Mouse (Mus musculus) gastrocnemius, adult 8-10 months (tissue): ENCODE measurements around the gene D330020A13Rik. TPM values are rescaled to one million over a fixed set of nuclear protein-coding genes. Genes with fewer than 3 reads are reported as not detected.
"Not testable (repeated sequence)": the region's sequence is repeated elsewhere in the genome, so short reads cannot be mapped to it uniquely, and the experiment has no call there.

Source experiments
- DNase-seq, 2 experiments: peaks; one replicate each; pipeline ENCODE4 v3.0.0; 2022; ENCODE audit warnings: low spot score in 2 of 2
- total RNA-seq, 4 experiments: library from RNA; stranded (reverse); gene quantifications; 2 replicates each; pipeline ENCODE4 v1.2.4; 2022

The D330020A13Rik gene
- total RNA-seq, 4 experiments from 2014 or later: not detected

- DNase-seq: not testable (repeated sequence)
These were observed 2.4 kb downstream of the D330020A13Rik start for GRCm38 (mm10) chr6:120296589-120296988.

DNA sequence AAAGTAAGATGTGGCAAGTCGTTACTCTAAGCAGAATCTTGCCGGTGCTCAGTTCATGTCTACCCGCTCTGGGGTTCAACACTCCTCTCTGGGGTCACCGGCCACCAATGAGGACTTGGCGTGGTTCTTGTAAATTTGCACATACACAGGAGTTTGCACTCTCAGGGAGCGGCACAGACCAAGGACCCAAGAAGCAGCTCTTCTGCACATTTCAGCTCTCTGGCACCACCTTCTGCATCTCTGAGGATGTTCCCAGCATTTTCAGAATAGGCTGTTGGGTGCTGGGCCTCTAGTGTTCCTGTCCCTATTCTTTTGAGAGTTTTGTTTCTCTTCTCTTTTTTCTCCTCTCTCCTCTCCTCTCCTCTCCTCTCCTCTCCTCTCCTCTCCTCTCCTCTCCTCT is 7.0 kb downstream of the D330020A13Rik start:
- DNase-seq: no peak

- DNase-seq: no peak
These were observed 8.7 kb downstream of the D330020A13Rik start for GRCm38 (mm10) chr6:120302755-120303316.

DNA sequence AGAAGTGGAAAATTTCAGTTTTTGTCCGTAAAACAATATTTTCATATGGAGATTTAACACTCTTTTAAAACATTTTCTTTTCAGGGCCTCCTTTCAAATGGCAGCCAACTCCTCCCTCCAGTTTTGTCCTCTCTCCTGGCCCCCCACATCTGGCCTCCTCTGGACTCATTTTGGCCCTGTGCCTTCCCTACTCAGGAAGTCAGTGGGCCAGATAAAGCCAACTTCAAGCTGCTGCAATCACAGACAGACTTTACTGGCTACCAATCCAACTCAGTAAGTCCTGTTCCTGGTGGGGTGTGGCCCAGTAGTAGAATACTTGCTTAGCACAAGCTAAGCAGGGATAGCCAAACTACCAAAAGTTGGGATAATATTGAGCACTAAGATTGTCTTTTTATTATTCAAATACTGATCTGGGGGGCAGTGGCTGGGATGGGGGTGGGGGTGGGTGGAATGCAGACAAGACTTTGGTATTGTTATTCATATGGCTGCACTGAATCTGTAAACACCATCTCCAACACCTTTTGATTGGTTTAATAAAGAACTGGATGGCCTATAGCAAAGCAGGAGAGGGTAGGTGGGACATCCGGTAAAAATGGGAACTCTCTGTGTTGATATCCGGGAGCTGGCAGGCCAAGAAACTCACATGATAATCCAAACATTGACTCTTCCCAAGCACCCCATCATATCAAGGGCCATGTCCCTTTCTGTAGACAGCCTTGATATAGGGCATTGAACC is 12.9 kb downstream of the D330020A13Rik start:
- no peak for DNase-seq

GRCm38 (mm10) chr6:120309338-120309737 is 15.2 kb downstream of the D330020A13Rik start:
- DNase-seq: no peak

- no peak for DNase-seq
These were observed 15.6 kb downstream of the D330020A13Rik start for GRCm38 (mm10) chr6:120309787-120310186.

DNA sequence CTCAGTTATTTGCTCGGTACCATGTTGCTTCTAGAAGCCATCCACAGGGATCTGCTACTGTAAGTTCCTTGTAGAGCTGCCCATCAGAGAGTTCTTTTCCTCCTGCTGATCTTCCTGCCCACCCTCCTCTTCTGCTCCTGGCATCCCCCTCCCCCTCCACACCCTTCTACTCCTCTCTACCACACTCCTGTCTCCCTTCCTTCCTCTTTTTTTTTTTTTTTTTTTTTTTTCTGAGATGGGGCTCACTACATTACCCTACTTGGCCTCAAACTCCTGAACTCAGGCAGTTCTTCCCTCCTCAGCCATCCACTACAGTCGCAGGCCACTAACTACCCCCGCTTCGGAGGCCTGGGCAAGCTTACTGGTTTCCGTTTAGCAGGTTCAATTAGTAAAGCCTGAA is 18.3 kb downstream of the D330020A13Rik start:
- no peak for DNase-seq

DNA sequence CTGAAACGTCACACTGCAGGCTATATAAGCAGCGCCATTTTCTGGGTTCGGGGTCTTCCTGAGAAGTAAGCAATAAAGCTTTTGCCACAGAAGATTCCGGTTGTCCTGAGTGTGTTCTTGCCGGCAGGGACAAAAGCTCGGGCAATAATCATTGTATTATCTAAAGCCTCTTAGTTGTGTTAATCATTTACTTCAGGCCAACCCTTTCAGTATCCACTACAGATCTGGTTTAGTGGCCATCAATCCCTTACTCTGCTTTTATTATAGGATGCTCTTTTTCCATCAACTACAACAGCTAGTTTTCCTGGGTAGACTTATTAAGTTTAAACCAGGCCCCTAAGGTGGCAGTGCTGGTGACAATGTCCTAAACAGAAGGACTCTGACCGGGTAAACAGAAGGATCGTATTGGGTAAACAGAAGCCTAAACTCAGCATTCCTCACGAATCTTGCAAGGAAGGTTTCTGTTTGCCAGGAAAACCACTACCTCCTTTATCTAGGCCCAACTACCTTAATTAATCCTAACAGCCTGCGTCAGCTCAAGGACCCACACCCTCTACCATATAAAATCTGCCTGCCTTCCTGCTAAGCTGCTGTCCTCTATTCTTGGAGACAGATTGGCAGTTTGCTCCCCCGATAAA is 24.3 kb downstream of the D330020A13Rik start:
- no peak for DNase-seq

DNA sequence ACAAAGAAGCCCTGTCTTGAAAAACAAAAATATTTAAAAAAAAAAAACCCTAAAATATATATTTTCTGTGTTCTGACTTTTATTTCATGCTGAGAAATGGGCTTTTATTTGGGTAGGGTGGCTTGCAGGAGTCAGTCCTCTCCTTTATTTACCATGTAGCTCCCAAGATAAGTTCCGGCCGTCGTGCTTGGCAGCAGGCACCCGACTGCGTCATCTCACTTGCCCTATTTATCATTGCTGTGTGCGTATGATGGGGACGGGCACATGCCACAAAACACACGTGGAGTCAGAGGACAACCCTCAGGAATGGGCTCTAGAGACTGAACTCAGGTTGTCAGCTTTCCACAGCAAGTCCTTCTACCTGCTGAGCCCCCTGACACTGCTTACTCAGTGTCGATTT is 25.0 kb downstream of the D330020A13Rik start:
- DNase-seq: no peak

GRCm38 (mm10) chr6:120320369-120320768 is 26.2 kb downstream of the D330020A13Rik start:
- DNase-seq: no peak

GRCm38 (mm10) chr6:120324295-120324927 is 30.2 kb downstream of the D330020A13Rik start:
- peak; percentile 13 to 20 for DNase-seq

DNA sequence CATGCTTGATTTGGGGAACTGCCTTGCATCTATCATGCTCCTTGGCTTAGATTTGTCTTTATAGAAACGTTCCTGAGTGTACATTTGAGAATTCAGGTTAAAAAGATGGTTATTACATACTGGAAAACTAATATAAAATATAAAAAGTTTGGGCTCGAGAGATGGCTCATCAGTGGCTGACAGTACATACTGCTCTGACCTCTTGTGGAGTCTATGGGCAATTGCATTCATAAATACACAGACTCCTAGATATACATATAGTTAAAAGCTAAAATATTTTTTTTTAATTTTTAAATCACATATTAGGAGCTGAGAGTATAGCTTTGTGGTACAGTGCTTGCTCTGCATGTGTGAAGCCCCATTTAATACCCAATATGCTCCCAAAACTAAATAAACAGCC is 38.2 kb downstream of the D330020A13Rik start:
- no peak for DNase-seq

DNA sequence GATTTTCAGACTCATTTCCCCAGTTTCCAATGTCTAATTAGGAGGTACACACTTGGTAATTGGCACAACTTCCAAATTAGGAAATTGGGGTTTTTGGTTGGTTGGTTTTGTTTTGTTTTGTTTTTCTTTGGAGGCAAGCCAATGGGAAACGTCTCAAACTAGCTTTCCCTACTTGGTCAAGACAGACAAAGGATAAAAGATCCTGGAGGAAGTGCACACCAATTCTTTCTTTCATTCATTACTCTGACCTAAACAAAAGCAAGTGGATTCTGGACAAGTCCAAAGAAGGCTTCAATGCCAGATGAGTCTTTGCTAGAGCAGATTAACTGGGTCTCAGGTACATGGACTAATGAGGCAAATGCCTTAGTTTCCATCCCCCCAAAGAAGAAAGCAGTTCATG is 49.8 kb downstream of the D330020A13Rik start:
- DNase-seq: no peak

Other genes starting within 250 kb of the D330020A13Rik start
- not detected for gene Ninj2, start 201.0 kb upstream of the D330020A13Rik start, total RNA-seq
- gene B4galnt3, start 195 bp downstream of the D330020A13Rik start, total RNA-seq: 1 to 10 TPM in 1 of 4 experiments, under 1 TPM in 3; 0.89 to 1.3 (median 0.95) TPM
- gene Kdm5a, start 69.8 kb downstream of the D330020A13Rik start, total RNA-seq: 10 to 100 TPM; 18.2 to 21.1 (median 19.1) TPM
- 1 to 10 TPM; 2.4 to 2.9 (median 2.7) TPM for gene Ccdc77, start 70.0 kb downstream of the D330020A13Rik start, total RNA-seq
- gene Il17ra, start 168.9 kb downstream of the D330020A13Rik start, total RNA-seq: 1 to 10 TPM in 3 of 4 experiments, under 1 TPM in 1; 0.75 to 2.6 (median 1.3) TPM
- gene Tmem121b, start 199.4 kb downstream of the D330020A13Rik start, total RNA-seq: not detected
- 10 to 100 TPM; 21.1 to 23.2 (median 22.1) TPM for gene Hdhd5, start 237.0 kb downstream of the D330020A13Rik start, total RNA-seq